Mouse (Mus musculus): ENCODE measurements around the gene Dctpp1.

Gene Dctpp1

GRCm38 (mm10) chr7:127260309-127261111 is at the start of gene Dctpp1:
Dctpp1 (minus strand) TSS chr7:127260709.
- peak; percentile 88 to 92 for DNase-seq (ENCODE audit: low spot score in 2 of 2)

GRCm38 (mm10) chr7:127309951-127310350 is 49.4 kb upstream of the Dctpp1 start:
- no peak for DNase-seq (ENCODE audit: low spot score in 2 of 2)

GRCm38 (mm10) chr7:127308887-127309286 is 48.4 kb upstream of the Dctpp1 start:
- peak in 1 of 2 experiments; percentile 40 for DNase-seq (ENCODE audit: low spot score in 2 of 2)

- no peak for DNase-seq (ENCODE audit: low spot score in 2 of 2)
Observed at GRCm38 (mm10) chr7:127308431-127308830, 47.9 kb upstream of the Dctpp1 start.

- DNase-seq (ENCODE audit: low spot score in 2 of 2) = no peak
Observed at GRCm38 (mm10) chr7:127297586-127298193, 37.2 kb upstream of the Dctpp1 start.

GRCm38 (mm10) chr7:127296786-127297555 is 36.5 kb upstream of the Dctpp1 start:
- no peak for DNase-seq (ENCODE audit: low spot score in 2 of 2)

GRCm38 (mm10) chr7:127296098-127296497 is 35.6 kb upstream of the Dctpp1 start, which contains the start of gene Itgal:
Itgal (plus strand) TSS chr7:127296260.
- peak; percentile 12 to 42 for DNase-seq (ENCODE audit: low spot score in 2 of 2)

- DNase-seq (ENCODE audit: low spot score in 2 of 2) = no peak
Observed at GRCm38 (mm10) chr7:127290142-127290541, 29.6 kb upstream of the Dctpp1 start.

- DNase-seq (ENCODE audit: low spot score in 2 of 2) = no peak
Observed at GRCm38 (mm10) chr7:127289306-127289705, 28.8 kb upstream of the Dctpp1 start.

- no peak for DNase-seq (ENCODE audit: low spot score in 2 of 2)
Observed at GRCm38 (mm10) chr7:127287940-127288339, 27.4 kb upstream of the Dctpp1 start.

- DNase-seq (ENCODE audit: low spot score in 2 of 2) = no peak
Observed at GRCm38 (mm10) chr7:127285154-127285553, 24.6 kb upstream of the Dctpp1 start.

- DNase-seq (ENCODE audit: low spot score in 2 of 2) = no peak
Observed at GRCm38 (mm10) chr7:127282190-127282589, 21.7 kb upstream of the Dctpp1 start.

- no peak for DNase-seq (ENCODE audit: low spot score in 2 of 2)
Observed at GRCm38 (mm10) chr7:127281114-127281513, 20.6 kb upstream of the Dctpp1 start.

- DNase-seq (ENCODE audit: low spot score in 2 of 2) = no peak
Observed at GRCm38 (mm10) chr7:127280092-127280491, 19.6 kb upstream of the Dctpp1 start.

GRCm38 (mm10) chr7:127278311-127278710 is 17.8 kb upstream of the Dctpp1 start:
- DNase-seq (ENCODE audit: low spot score in 2 of 2) = peak; percentile 31 to 54

- DNase-seq (ENCODE audit: low spot score in 2 of 2) = no peak
Observed at GRCm38 (mm10) chr7:127276519-127276961, 16.0 kb upstream of the Dctpp1 start.

- peak; percentile 94 for DNase-seq (ENCODE audit: low spot score in 2 of 2)
Observed at GRCm38 (mm10) chr7:127273925-127274789, 13.6 kb upstream of the Dctpp1 start, which contains the start of gene Sephs2. Sephs2 (minus strand) TSS chr7:127274055.

GRCm38 (mm10) chr7:127273118-127273923 is 12.8 kb upstream of the Dctpp1 start:
- DNase-seq (ENCODE audit: low spot score in 2 of 2) = peak in 1 of 2 experiments; percentile 19

GRCm38 (mm10) chr7:127272566-127272965 is 12.1 kb upstream of the Dctpp1 start:
- DNase-seq (ENCODE audit: low spot score in 2 of 2) = no peak

- DNase-seq (ENCODE audit: low spot score in 2 of 2) = no peak
Observed at GRCm38 (mm10) chr7:127271093-127271492, 10.6 kb upstream of the Dctpp1 start.
